Mouse (Mus musculus) MEL (cell line): ENCODE measurements around the gene Cacna1s.

Experiments
- CTCF ChIP-seq, 3 experiments: IDR thresholded peaks in 2 of 3; conservative IDR thresholded peaks in 1 of 3; 2 replicates each; pipeline ENCODE4 v1.5.1; 2011 to 2012; ENCODE audit warnings: low read length in 3 of 3, low read depth in 2 of 3, mild to moderate bottlenecking in 2 of 3, improper control_type of control experiment in 1 of 3, inconsistent platforms in 1 of 3, mixed read lengths in 1 of 3, moderate library complexity in 1 of 3; ENCODE audit not compliant: control insufficient read depth in 1 of 3, insufficient read depth in 1 of 3, poor library complexity in 1 of 3, severe bottlenecking in 1 of 3
- EP300 ChIP-seq, 2 experiments: IDR thresholded peaks; 2 replicates each; pipeline ENCODE4 v1.6.1; 2011; ENCODE audit warnings: improper control_type of control experiment in 2 of 2, low read length in 2 of 2, low read depth in 1 of 2, mild to moderate bottlenecking in 1 of 2
- POLR2A ChIP-seq, 2 experiments: IDR thresholded peaks; 2 replicates each; pipeline ENCODE4 v1.6.1; 2011 to 2012; ENCODE audit warnings: low read length in 2 of 2, mild to moderate bottlenecking in 2 of 2, control low read depth in 1 of 2, improper control_type of control experiment in 1 of 2, low read depth in 1 of 2, moderate library complexity in 1 of 2; ENCODE audit not compliant: control insufficient read depth in 1 of 2, insufficient read depth in 1 of 2, poor library complexity in 1 of 2
- SMC3 ChIP-seq: IDR thresholded peaks from 2 replicates; pipeline ENCODE4 v1.6.1; 2011; ENCODE audit warnings: low read depth, low read length, improper control_type of control experiment
- USF1 ChIP-seq: IDR thresholded peaks from 2 replicates; pipeline ENCODE4 v1.6.1; 2014; ENCODE audit warnings: low read depth, mild to moderate bottlenecking, inconsistent platforms, low read length, improper control_type of control experiment, moderate library complexity

- TF ChIP-seq CTCF (IDR thresholded peaks at IDR 0.05 in 2 of 3, conservative IDR thresholded peaks at IDR 0.05 in 1 of 3; ENCODE audit: control insufficient read depth in 1 of 3, insufficient read depth in 1 of 3, low read depth in 2 of 3, low read length in 3 of 3, poor library complexity in 1 of 3, severe bottlenecking in 1 of 3) (no peak), EP300 (IDR thresholded peaks at IDR 0.05; ENCODE audit: low read depth in 1 of 2, low read length in 2 of 2) (no peak), POLR2A (IDR thresholded peaks at IDR 0.05; ENCODE audit: control insufficient read depth in 1 of 2, insufficient read depth in 1 of 2, low read depth in 1 of 2, low read length in 2 of 2, poor library complexity in 1 of 2) (no peak), SMC3 (no peak), USF1 (no peak)
These were observed 75.9 kb downstream of the Cacna1s start for GRCm38 (mm10) chr1:136128416-136128815.
